Mouse (Mus musculus): ENCODE results near the gene Zdbf2. TPM values are rescaled to one million over a fixed set of nuclear protein-coding genes. Genes with fewer than 3 reads are reported as not detected.
A peak's percentile ranks its signal among the peaks of the same experiment; 100 is the strongest.

Gene Zdbf2
- polyA plus RNA-seq, 1 experiment, result 0.11 TPM

DNA sequence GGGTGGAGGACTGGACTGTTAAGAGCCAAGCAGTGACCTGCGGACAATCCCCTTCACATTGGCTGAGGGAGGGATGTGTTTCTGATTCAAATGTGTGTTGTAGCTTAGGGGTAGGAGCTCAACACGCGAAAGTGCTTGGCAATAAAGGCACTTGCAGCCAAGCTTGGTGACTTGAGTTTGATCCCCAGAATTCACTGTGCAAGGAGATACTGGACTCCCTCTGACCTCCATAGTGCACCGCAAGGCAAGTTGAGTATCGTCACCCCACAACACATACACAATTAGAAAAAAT is 12.4 kb upstream of the Zdbf2 start:
- H3K36me3 ChIP-seq (replicated peaks; ENCODE audit: low read length), result no peaks in the 10 kb centered on the region
- no peak overlapping the region for H3K4me3 ChIP-seq (replicated peaks)
- H3K4me1 ChIP-seq, result peaks cover 3% of the 10 kb centered on the region; the same call in 1 of the 2 replicates
- peaks cover 85% of the 10 kb centered on the region for H3K27me3 ChIP-seq (replicated peaks)
- no peak for TF ChIP-seq GATA1 (IDR thresholded peaks at IDR 0.05; ENCODE audit: borderline replicate concordance, low read length)
- TF ChIP-seq FLI1 (IDR thresholded peaks at IDR 0.05; ENCODE audit: low read length), result no peak
- H3K9me3 ChIP-seq, result 0 out of 2 replicates have a peak, but pooled peaks cover 10% of the 10 kb centered on the region

DNA sequence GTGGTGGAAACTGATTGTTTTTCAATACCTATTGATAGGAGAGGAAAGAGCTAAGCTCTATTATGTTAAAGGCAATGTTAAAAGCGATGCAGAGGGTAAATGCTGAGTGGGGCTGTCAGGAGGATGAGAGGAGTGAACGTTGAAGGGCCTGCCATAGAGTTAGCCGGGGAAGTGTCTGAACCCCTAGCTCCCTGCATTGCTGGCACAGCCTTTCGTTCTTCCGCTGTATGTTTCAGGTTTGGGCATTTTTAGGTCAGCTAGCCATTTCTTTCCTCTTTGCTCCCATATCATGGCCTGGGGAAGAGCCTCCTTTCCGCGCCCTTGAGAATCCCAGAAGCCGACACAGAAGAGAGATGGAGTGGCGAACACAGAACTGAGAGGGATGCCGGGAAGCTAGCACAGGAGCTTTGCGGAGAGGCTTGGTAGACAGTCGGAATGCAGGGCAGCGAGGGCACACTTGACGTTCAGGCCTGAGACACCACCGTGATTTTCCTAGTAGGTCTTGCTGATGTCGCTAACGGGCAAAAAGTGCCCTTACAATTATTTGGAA is 11.9 kb upstream of the Zdbf2 start:
- TF ChIP-seq FLI1 (IDR thresholded peaks at IDR 0.05; ENCODE audit: low read length) (no peak), GATA1 (IDR thresholded peaks at IDR 0.05; ENCODE audit: borderline replicate concordance, low read length) (no peak)
- H3K27me3 ChIP-seq (replicated peaks), result peaks cover 84% of the 10 kb centered on the region
- H3K4me1 ChIP-seq, result peaks cover 3% of the 10 kb centered on the region; the same call in 1 of the 2 replicates
- no peaks in the 10 kb centered on the region for H3K36me3 ChIP-seq (replicated peaks; ENCODE audit: low read length)
- no peak overlapping the region for H3K4me3 ChIP-seq (replicated peaks)
- H3K9me3 ChIP-seq, result 0 out of 2 replicates have a peak, but pooled peaks cover 10% of the 10 kb centered on the region

DNA sequence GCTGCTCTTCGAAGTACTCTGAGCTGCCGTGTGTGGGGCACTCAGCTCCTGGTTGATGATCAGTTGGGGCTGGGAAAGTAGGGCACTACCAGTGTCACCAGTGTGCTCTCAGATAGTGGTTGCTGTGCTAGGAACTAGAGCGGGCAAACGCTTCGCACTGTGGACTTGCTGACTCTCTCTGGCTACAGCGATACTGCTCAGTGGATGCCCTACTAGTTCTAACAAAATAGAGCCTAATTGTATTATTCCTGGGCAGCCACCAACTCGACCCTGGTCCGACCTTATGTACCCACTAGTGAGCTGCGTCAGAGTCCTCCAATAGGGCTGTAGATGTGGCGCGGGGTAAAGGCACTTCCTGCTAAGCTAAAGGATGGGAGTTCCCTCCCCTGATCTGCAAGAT is 9.4 kb upstream of the Zdbf2 start:
- Histone ChIP-seq H3K4me3 (replicated peaks) (peak overlapping the region; percentile 3), H3K27me3 (replicated peaks) (peaks cover 82% of the 10 kb centered on the region), H3K36me3 (replicated peaks; ENCODE audit: low read length) (no peaks in the 10 kb centered on the region), H3K4me1 (no peaks in the 10 kb centered on the region), H3K9me3 (0 out of 2 replicates have a peak, but pooled peaks cover 10% of the 10 kb centered on the region)
- TF ChIP-seq FLI1 (IDR thresholded peaks at IDR 0.05; ENCODE audit: low read length) (no peak), GATA1 (IDR thresholded peaks at IDR 0.05; ENCODE audit: borderline replicate concordance, low read length) (no peak)

- H3K9me3 ChIP-seq, result 0 out of 2 replicates have a peak, but pooled peaks cover 10% of the 10 kb centered on the region
- peaks cover 84% of the 10 kb centered on the region for H3K27me3 ChIP-seq (replicated peaks)
- H3K36me3 ChIP-seq (replicated peaks; ENCODE audit: low read length), result no peaks in the 10 kb centered on the region
- TF ChIP-seq GATA1 (IDR thresholded peaks at IDR 0.05; ENCODE audit: borderline replicate concordance, low read length) (no peak), FLI1 (IDR thresholded peaks at IDR 0.05; ENCODE audit: low read length) (no peak)
- no peak overlapping the region for H3K4me3 ChIP-seq (replicated peaks)
- H3K4me1 ChIP-seq, result no peaks in the 10 kb centered on the region
Observed at GRCm38 (mm10) chr1:63265461-63265860, 7.6 kb upstream of the Zdbf2 start.

- 0 out of 2 replicates have a peak, but pooled peaks cover 7% of the 10 kb centered on the region for H3K9me3 ChIP-seq
- peaks cover 83% of the 10 kb centered on the region for H3K27me3 ChIP-seq (replicated peaks)
- H3K4me1 ChIP-seq, result no peaks in the 10 kb centered on the region
- no peak overlapping the region for H3K4me3 ChIP-seq (replicated peaks)
- TF ChIP-seq FLI1 (IDR thresholded peaks at IDR 0.05; ENCODE audit: low read length) (no peak), GATA1 (IDR thresholded peaks at IDR 0.05; ENCODE audit: borderline replicate concordance, low read length) (no peak)
- no peaks in the 10 kb centered on the region for H3K36me3 ChIP-seq (replicated peaks; ENCODE audit: low read length)
Observed at GRCm38 (mm10) chr1:63266121-63266520, 6.9 kb upstream of the Zdbf2 start.

DNA sequence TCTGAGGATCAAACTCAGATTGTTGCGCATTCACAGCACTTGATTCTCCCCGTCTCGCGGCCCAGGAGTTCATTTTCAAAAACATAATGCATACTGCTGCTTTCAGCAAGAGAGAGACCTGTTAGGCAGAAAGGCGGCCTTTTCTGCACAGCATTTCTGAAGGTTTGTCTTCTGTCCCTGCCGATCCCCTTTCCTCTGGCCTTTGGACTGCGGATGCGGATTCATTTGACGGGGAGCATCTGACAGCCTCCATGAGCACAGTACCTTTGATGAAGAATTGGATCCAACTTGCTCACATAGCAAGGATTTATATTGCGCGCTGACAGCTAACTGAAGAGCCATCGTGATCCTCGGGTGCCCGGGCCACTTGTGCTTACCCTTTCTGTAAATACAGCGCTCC is 6.3 kb upstream of the Zdbf2 start:
- TF ChIP-seq GATA1 (IDR thresholded peaks at IDR 0.05; ENCODE audit: borderline replicate concordance, low read length) (no peak), FLI1 (IDR thresholded peaks at IDR 0.05; ENCODE audit: low read length) (no peak)
- Histone ChIP-seq H3K27me3 (replicated peaks) (peaks cover 85% of the 10 kb centered on the region), H3K4me1 (no peaks in the 10 kb centered on the region)

DNA sequence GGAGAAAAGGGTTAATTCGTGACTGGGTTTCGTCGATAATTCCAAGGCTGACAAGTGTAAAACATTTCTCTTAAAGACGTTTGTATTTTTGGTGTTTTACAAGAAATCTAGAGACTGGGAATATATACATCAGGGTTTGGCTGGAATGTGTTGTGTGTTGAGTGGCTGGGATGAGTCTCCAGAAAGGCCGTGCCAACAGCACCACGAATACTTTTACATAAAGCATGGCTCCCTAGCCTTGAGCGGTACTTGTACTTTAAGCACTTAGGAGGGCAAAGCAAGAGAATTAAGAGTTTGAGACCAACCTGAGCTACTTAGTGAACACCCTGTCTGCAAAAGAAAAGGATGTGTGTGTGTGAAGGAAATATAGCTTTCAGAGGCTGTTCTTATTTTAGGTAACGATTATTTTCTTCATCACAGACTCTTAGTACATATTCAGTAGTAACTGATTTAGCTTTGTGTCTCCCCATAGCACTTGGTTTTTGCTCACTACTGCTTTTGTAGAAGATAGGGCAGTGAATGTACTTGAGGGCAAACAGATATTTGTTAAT is 865 bp upstream of the Zdbf2 start:
- TF ChIP-seq GATA1 (IDR thresholded peaks at IDR 0.05; ENCODE audit: borderline replicate concordance, low read length) (no peak), FLI1 (IDR thresholded peaks at IDR 0.05; ENCODE audit: low read length) (no peak)
- H3K9me3 ChIP-seq, result no peaks in the 10 kb centered on the region
- H3K4me1 ChIP-seq, result peaks cover 11% of the 10 kb centered on the region
- no peaks in the 10 kb centered on the region for H3K36me3 ChIP-seq (replicated peaks; ENCODE audit: low read length)
- peaks cover 75% of the 10 kb centered on the region for H3K27me3 ChIP-seq (replicated peaks)
- H3K4me3 ChIP-seq (replicated peaks), result no peak overlapping the region

More for the DNA sequence above, 6.3 kb upstream of the Zdbf2 start:
- Histone ChIP-seq H3K36me3 (replicated peaks; ENCODE audit: low read length) (no peaks in the 10 kb centered on the region), H3K4me3 (replicated peaks) (no peak overlapping the region), H3K9me3 (0 out of 2 replicates have a peak, but pooled peaks cover 7% of the 10 kb centered on the region)

DNA sequence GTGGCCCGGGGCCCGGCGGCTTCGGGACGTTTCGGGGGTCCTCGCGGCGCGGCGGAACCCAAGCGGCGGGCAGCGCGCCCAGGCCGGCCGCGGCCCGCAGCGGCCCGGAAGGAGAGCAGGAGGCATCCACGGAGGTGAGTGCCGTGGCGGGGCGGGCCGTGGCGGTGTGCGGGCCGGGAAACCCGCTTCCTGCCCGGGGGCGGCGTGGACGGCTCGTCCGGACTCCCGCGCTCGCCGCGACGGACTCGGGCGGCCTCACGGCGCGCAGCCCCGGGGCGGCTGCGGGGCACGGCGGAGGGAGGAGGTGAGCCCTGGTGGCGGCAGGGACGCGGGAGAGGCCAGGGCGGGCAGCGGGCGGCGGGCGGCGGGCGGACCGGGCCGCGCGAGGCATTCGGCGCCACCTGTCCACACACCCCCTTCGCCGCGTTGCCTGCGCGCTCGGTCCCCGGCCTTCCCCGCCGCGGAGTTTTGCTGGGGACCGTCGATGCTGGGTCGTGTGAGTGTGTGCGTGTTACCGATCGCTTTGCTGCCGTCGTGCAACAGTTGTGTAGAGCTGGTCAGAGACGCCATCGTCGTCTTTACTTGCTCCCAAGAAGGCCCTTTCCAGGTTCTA is 380 bp downstream of the Zdbf2 start:
- H3K4me3 ChIP-seq (replicated peaks), result peak overlapping the region; percentile 81
- H3K9me3 ChIP-seq, result no peaks in the 10 kb centered on the region
- TF ChIP-seq FLI1 (IDR thresholded peaks at IDR 0.05; ENCODE audit: low read length) (no peak), GATA1 (IDR thresholded peaks at IDR 0.05; ENCODE audit: borderline replicate concordance, low read length) (no peak)
- peaks cover 70% of the 10 kb centered on the region for H3K27me3 ChIP-seq (replicated peaks)
- H3K36me3 ChIP-seq (replicated peaks; ENCODE audit: low read length), result no peaks in the 10 kb centered on the region
- peaks cover 11% of the 10 kb centered on the region for H3K4me1 ChIP-seq

DNA sequence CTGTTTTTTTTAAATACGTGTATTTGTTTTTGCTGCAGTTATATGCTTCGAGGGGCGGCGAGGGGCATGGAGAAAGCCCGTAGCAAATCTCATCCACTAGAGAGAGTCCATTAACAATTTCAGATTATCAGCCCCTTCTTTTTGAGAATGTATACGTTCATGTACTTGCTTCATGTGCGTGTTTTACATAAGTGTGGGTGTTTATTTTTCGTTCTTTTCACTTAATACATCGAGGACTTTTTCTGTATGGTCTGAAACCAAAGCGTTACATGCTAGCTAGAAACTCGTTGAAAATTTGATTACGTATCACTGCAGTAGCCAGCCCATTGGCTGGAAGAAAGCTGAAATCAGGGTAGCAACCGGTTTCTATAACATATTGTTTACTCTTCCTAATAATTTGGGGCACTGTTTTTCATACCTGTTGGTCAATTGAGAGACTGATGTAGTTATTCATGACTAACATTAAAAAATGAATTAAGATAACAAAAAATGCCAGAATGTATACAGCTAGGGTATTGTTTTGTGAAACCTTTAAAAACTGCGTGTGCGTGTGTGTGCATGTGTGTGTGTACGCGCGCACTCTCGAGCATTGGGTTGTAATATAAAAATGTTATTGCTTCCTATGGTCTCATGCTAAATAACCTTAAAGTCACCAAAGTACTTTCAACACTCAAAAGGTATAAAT is 1.1 kb downstream of the Zdbf2 start:
- Histone ChIP-seq H3K4me3 (replicated peaks) (no peak overlapping the region), H3K4me1 (peaks cover 11% of the 10 kb centered on the region), H3K27me3 (replicated peaks) (peaks cover 67% of the 10 kb centered on the region), H3K36me3 (replicated peaks; ENCODE audit: low read length) (no peaks in the 10 kb centered on the region), H3K9me3 (no peaks in the 10 kb centered on the region)
- no peak for TF ChIP-seq FLI1 (IDR thresholded peaks at IDR 0.05; ENCODE audit: low read length)

GRCm38 (mm10) chr1:63278106-63278505 is 5.0 kb downstream of the Zdbf2 start:
- Histone ChIP-seq H3K4me1 (peaks cover 7% of the 10 kb centered on the region), H3K9me3 (no peaks in the 10 kb centered on the region), H3K4me3 (replicated peaks) (no peak overlapping the region), H3K36me3 (replicated peaks; ENCODE audit: low read length) (no peaks in the 10 kb centered on the region), H3K27me3 (replicated peaks) (peaks cover 33% of the 10 kb centered on the region)
- no peak for TF ChIP-seq GATA1 (IDR thresholded peaks at IDR 0.05; ENCODE audit: borderline replicate concordance, low read length)
- no peak for TF ChIP-seq FLI1 (IDR thresholded peaks at IDR 0.05; ENCODE audit: low read length)
